Mouse (Mus musculus): Measurements from ENCODE around the gene Vmn1r119.
"Not testable (repeated sequence)": the region's sequence is repeated elsewhere in the genome, so short reads cannot be mapped to it uniquely, and the experiment has no call there.

The Vmn1r119 gene

DNA sequence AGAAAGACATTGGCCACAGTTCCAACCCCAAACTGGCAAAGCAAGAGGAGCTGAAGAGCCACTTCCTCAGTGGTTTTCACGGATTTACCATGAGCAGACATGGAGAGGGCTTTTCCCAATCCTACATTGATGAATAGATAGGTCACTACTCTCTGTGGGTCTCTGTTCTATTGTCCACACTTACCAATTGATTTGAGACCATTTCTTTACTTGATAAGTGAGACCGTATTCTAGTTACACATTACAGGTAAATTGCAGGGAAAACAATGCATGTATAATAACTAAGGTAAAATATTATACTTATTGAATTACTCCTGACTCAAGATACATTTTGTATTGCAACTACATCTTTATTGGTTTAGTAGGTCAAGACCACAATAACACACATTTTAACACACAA lies at the start of gene Vmn1r119:
Gene Vmn1r119 (minus strand): TSS at position 101 of the 400 bp plus-strand sequence.
- DNase-seq (ENCODE audit: inconsistent ontology term), result not testable (repeated sequence)

DNA sequence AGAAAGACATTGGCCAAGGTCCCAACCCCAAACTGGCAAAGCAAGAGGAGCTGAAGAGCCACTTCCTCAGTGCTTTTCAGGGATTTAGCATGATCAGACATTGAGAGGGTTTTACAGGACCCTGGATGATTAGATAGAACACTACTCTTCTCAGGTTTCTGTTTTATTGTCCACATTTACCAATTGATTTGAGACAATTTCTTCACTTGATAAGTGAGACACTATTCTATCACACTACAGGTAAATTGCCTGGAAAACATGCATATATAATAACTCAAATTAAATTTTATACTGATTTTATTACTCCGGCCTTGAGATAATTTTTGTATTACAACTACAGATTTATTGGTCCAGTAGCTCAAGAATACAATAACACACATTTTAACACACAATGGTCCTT lies 41.4 kb upstream of the Vmn1r119 start, which contains the start of gene Vmn1r120:
Gene Vmn1r120 (minus strand): TSS at position 101 of the 400 bp plus-strand sequence.
- not testable (repeated sequence) for DNase-seq (ENCODE audit: inconsistent ontology term)
